In genomic region chr16:59683434-59683833, GRCm38 (mm10) we compare ENCODE assay signal across 8 mouse cellular contexts. TPM values are rescaled to one million over a fixed set of nuclear protein-coding genes. Genes with fewer than 3 reads are reported as not detected.
A peak's percentile ranks its signal among the peaks of the same experiment; 100 is the strongest.
DNase-seq lines count a peak whose midpoint lies in the region; ATAC-seq and TF ChIP-seq lines count a peak whose summit lies in the region.

No protein-coding gene starts in this region.

- H3K4me1 ChIP-seq in forebrain, embryonic 16.5 days (replicated peaks; ENCODE audit: control insufficient read depth, insufficient read depth, low read length), result peaks cover 6% of the 10 kb centered on the region

- ATAC-seq in Patski, result peak; percentile 85
- peak; percentile 88 for ATAC-seq in cerebellum, adult (ENCODE audit: insufficient number of reproducible peaks, low FRiP score, low TSS enrichment)
- peak; percentile 98 for ATAC-seq in forebrain, embryonic 16.5 days
- peak; percentile 97 for ATAC-seq in megakaryocyte progenitor cell, adult 5-6 weeks (replicated peaks; ENCODE audit: poor library complexity)
- ATAC-seq in erythroblast, adult 5-6 weeks (replicated peaks; ENCODE audit: low FRiP score, poor library complexity, severe bottlenecking), result no peak

- H3K9ac ChIP-seq in forebrain, embryonic 16.5 days (replicated peaks; ENCODE audit: low read depth, low read length), result no peak overlapping the region

- 2% methylated on average over 8 of the region's 8 CpGs for WGBS in forebrain, embryonic 16.5 days

- in situ Hi-C loops in Patski (cut with MboI; ENCODE audit: low pct_unique_long_range_greater_than_20kb), result loop anchor here (25.0 kb wide), 1 partner anchor 854 kb away; no protein-coding TSS in a partner anchor

- POLR2A ChIA-PET in Patski (lab: Charles Lee), result no interaction called here

- peak overlapping the region; percentile 34 for H3K4me2 ChIP-seq in forebrain, embryonic 16.5 days (ENCODE audit: low read length)

- no peak overlapping the region for H3K4me3 ChIP-seq in forebrain, embryonic 16.5 days (replicated peaks; ENCODE audit: low read length)

- no peak overlapping the region for H3K27ac ChIP-seq in forebrain, embryonic 16.5 days (ENCODE audit: low read length)

- TF ChIP-seq CTCF in Patski (IDR thresholded peaks at IDR 0.05), result peak; percentile 87

- DNase-seq in Patski (ENCODE audit: low read depth, low spot score), result no peak
- DNase-seq in hindlimb bud, embryonic 11.5 days (ENCODE audit: extremely low spot score, low read depth, low spot score), result peak; percentile 61
- DNase-seq in left cerebral cortex, adult 11 months (ENCODE audit: low spot score), result peak; percentile 53
- DNase-seq in right cerebral cortex, postnatal 25 days, result peak; percentile 68

- CTCF ChIA-PET in Patski (lab: Charles Lee), result interaction anchor here (1.2 to 2.2 kb wide), 3 partner anchors 9 to 261 kb away, joined by 3 to 8 read pairs (median 6); no protein-coding TSS in a partner anchor

- H3K27me3 ChIP-seq in Patski, result peaks cover 44% of the 10 kb centered on the region
- no peaks in the 10 kb centered on the region for H3K27me3 ChIP-seq in forebrain, embryonic 16.5 days (replicated peaks; ENCODE audit: control insufficient read depth, insufficient read depth, low read length)

- H3K9me3 ChIP-seq in forebrain, embryonic 16.5 days (ENCODE audit: control insufficient read depth, low read length), result no peaks in the 10 kb centered on the region

- H3K36me3 ChIP-seq in forebrain, embryonic 16.5 days (ENCODE audit: control insufficient read depth, insufficient read depth), result no peaks in the 10 kb centered on the region

RNA-seq across cellular contexts. Expression of gene Arl6, which starts 44.2 kb away (rescaled TPM):
- polyA plus RNA-seq in Patski (2021), result 51.8 TPM
- polyA plus RNA-seq in forebrain, embryonic 16.5 days (2015; fragmentation: Nextera tagmentation; extraction: Ambion mirVana), result 48.2 and 49.6 TPM in 2 replicates
- 6.0 and 8.5 TPM in 2 replicates for total RNA-seq in megakaryocyte progenitor cell, adult 5-6 weeks (2015)
- 6.8 and 8.3 TPM in 2 replicates for total RNA-seq in megakaryocyte progenitor cell, adult 5-6 weeks (2017)
- 0.63 and 2.7 TPM in 2 replicates for total RNA-seq in erythroblast, adult 5-6 weeks (2015; ENCODE audit: low replicate concordance)
- not detected in 2 replicates for total RNA-seq in erythroblast, adult 5-6 weeks (2017; ENCODE audit: low replicate concordance)
